Mouse (Mus musculus): ENCODE data around the gene Trib2. TPM values are rescaled to one million over a fixed set of nuclear protein-coding genes. Genes with fewer than 3 reads are reported as not detected.

Gene Trib2
- polyA plus RNA-seq (2014; fragmentation: Nextera tagmentation; extraction: Ambion mirVana) = 63.7 and 70.8 TPM in 2 replicates

- Histone ChIP-seq H3K4me2 (peak within 1 kb of the TSS; percentile 67), H3K27ac (ENCODE audit: low read depth, low read length) (peak within 1 kb of the TSS; percentile 89), H3K36me3 (ENCODE audit: control insufficient read depth, insufficient read depth, low read length) (no peaks in the 10 kb centered on the region), H3K9me3 (ENCODE audit: control insufficient read depth, low read length) (no peaks in the 10 kb centered on the region), H3K9ac (ENCODE audit: low read length) (peak within 1 kb of the TSS; percentile 92), H3K4me3 (ENCODE audit: low read depth, low read length) (peak within 1 kb of the TSS; percentile 58), H3K4me1 (ENCODE audit: control insufficient read depth, insufficient read depth, low read length) (peaks cover 15% of the 10 kb centered on the region), H3K27me3 (ENCODE audit: control insufficient read depth, insufficient read depth, low read length) (no peaks in the 10 kb centered on the region)
- ATAC-seq (ENCODE audit: low FRiP score) = peak; percentile 94
- DNase-seq (ENCODE audit: low spot score, missing footprints) = peak; percentile 99
- WGBS = 0% methylated on average over 49 of the region's 50 CpGs
Observed at GRCm38 (mm10) chr12:15816740-15817178, at the start of gene Trib2. Gene Trib2 (minus strand): TSS chr12:15816922.

GRCm38 (mm10) chr12:15858005-15858404 is 41.3 kb upstream of the Trib2 start:
- Histone ChIP-seq H3K9me3 (ENCODE audit: control insufficient read depth, low read length) (no peaks in the 10 kb centered on the region), H3K4me3 (ENCODE audit: low read depth, low read length) (no peak overlapping the region), H3K4me2 (no peak overlapping the region), H3K27me3 (ENCODE audit: control insufficient read depth, insufficient read depth, low read length) (no peaks in the 10 kb centered on the region), H3K9ac (ENCODE audit: low read length) (no peak overlapping the region), H3K4me1 (ENCODE audit: control insufficient read depth, insufficient read depth, low read length) (no peaks in the 10 kb centered on the region), H3K36me3 (ENCODE audit: control insufficient read depth, insufficient read depth, low read length) (no peaks in the 10 kb centered on the region), H3K27ac (ENCODE audit: low read depth, low read length) (no peak overlapping the region)
- no peak for ATAC-seq (ENCODE audit: low FRiP score)
- WGBS = 93% methylated on average over 4 of the region's 4 CpGs
- no peak for DNase-seq (ENCODE audit: low spot score, missing footprints)

- no peak overlapping the region for H3K9ac ChIP-seq (ENCODE audit: low read length)
- ATAC-seq (ENCODE audit: low FRiP score) (no peak), DNase-seq (ENCODE audit: low spot score, missing footprints) (no peak)
- no peaks in the 10 kb centered on the region for H3K9me3 ChIP-seq (ENCODE audit: control insufficient read depth, low read length)
- H3K27ac ChIP-seq (ENCODE audit: low read depth, low read length) = no peak overlapping the region
- no peaks in the 10 kb centered on the region for H3K4me1 ChIP-seq (ENCODE audit: control insufficient read depth, insufficient read depth, low read length)
- H3K36me3 ChIP-seq (ENCODE audit: control insufficient read depth, insufficient read depth, low read length) = no peaks in the 10 kb centered on the region
- no peaks in the 10 kb centered on the region for H3K27me3 ChIP-seq (ENCODE audit: control insufficient read depth, insufficient read depth, low read length)
- WGBS = 88% methylated on average over 5 of the region's 5 CpGs
- H3K4me3 ChIP-seq (ENCODE audit: low read depth, low read length) = no peak overlapping the region
- H3K4me2 ChIP-seq = no peak overlapping the region
Observed at GRCm38 (mm10) chr12:15855891-15856290, 39.2 kb upstream of the Trib2 start.

DNA sequence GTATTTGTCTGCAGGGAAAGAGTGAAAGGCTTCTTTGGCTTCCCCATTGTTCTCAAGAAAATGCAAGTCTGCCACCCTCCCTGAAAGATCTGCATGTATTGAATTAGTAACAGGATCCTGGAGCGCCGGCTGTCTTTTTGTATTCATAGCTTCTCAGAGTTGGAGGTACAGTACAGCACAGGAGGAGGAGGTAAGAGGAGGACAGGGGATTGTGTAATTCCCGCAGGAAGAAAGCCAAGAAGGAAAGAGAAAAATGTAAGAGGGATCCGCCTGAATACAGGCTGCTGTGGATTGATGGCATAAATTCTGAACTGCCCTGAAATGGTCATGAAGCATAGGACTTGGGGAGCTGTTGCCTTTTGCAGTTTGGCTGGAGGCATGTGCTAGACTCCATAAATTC is 36.1 kb upstream of the Trib2 start:
- no peak for DNase-seq (ENCODE audit: low spot score, missing footprints)
- Histone ChIP-seq H3K9ac (ENCODE audit: low read length) (no peak overlapping the region), H3K27ac (ENCODE audit: low read depth, low read length) (no peak overlapping the region), H3K4me1 (ENCODE audit: control insufficient read depth, insufficient read depth, low read length) (no peaks in the 10 kb centered on the region), H3K27me3 (ENCODE audit: control insufficient read depth, insufficient read depth, low read length) (no peaks in the 10 kb centered on the region), H3K4me2 (no peak overlapping the region), H3K36me3 (ENCODE audit: control insufficient read depth, insufficient read depth, low read length) (no peaks in the 10 kb centered on the region), H3K9me3 (ENCODE audit: control insufficient read depth, low read length) (no peaks in the 10 kb centered on the region), H3K4me3 (ENCODE audit: low read depth, low read length) (no peak overlapping the region)
- 43% methylated on average over 4 of the region's 4 CpGs for WGBS
- ATAC-seq (ENCODE audit: low FRiP score) = 0 out of 2 replicates have a peak, but pooled peaks have one; percentile 7

GRCm38 (mm10) chr12:15852031-15852430 is 35.3 kb upstream of the Trib2 start:
- no peaks in the 10 kb centered on the region for H3K27me3 ChIP-seq (ENCODE audit: control insufficient read depth, insufficient read depth, low read length)
- DNase-seq (ENCODE audit: low spot score, missing footprints) = no peak
- H3K36me3 ChIP-seq (ENCODE audit: control insufficient read depth, insufficient read depth, low read length) = no peaks in the 10 kb centered on the region
- no peak overlapping the region for H3K9ac ChIP-seq (ENCODE audit: low read length)
- H3K4me1 ChIP-seq (ENCODE audit: control insufficient read depth, insufficient read depth, low read length) = no peaks in the 10 kb centered on the region
- 77% methylated on average over 4 of the region's 4 CpGs for WGBS
- ATAC-seq (ENCODE audit: low FRiP score) = no peak
- no peaks in the 10 kb centered on the region for H3K9me3 ChIP-seq (ENCODE audit: control insufficient read depth, low read length)
- H3K4me2 ChIP-seq = no peak overlapping the region
- H3K4me3 ChIP-seq (ENCODE audit: low read depth, low read length) = no peak overlapping the region
- no peak overlapping the region for H3K27ac ChIP-seq (ENCODE audit: low read depth, low read length)

GRCm38 (mm10) chr12:15850441-15850895 is 33.7 kb upstream of the Trib2 start:
- H3K4me3 ChIP-seq (ENCODE audit: low read depth, low read length) = no peak overlapping the region
- H3K27ac ChIP-seq (ENCODE audit: low read depth, low read length) = no peak overlapping the region
- ATAC-seq (ENCODE audit: low FRiP score) = no peak
- 80% methylated on average over 8 of the region's 8 CpGs for WGBS
- H3K9me3 ChIP-seq (ENCODE audit: control insufficient read depth, low read length) = no peaks in the 10 kb centered on the region
- no peaks in the 10 kb centered on the region for H3K36me3 ChIP-seq (ENCODE audit: control insufficient read depth, insufficient read depth, low read length)
- H3K4me2 ChIP-seq = no peak overlapping the region
- no peaks in the 10 kb centered on the region for H3K4me1 ChIP-seq (ENCODE audit: control insufficient read depth, insufficient read depth, low read length)
- H3K9ac ChIP-seq (ENCODE audit: low read length) = no peak overlapping the region
- no peaks in the 10 kb centered on the region for H3K27me3 ChIP-seq (ENCODE audit: control insufficient read depth, insufficient read depth, low read length)
- DNase-seq (ENCODE audit: low spot score, missing footprints) = no peak

GRCm38 (mm10) chr12:15849861-15850294 is 33.2 kb upstream of the Trib2 start:
- DNase-seq (ENCODE audit: low spot score, missing footprints) (no peak), ATAC-seq (ENCODE audit: low FRiP score) (no peak)
- H3K4me1 ChIP-seq (ENCODE audit: control insufficient read depth, insufficient read depth, low read length) = no peaks in the 10 kb centered on the region
- H3K36me3 ChIP-seq (ENCODE audit: control insufficient read depth, insufficient read depth, low read length) = no peaks in the 10 kb centered on the region
- H3K4me2 ChIP-seq = no peak overlapping the region
- H3K9me3 ChIP-seq (ENCODE audit: control insufficient read depth, low read length) = no peaks in the 10 kb centered on the region
- H3K4me3 ChIP-seq (ENCODE audit: low read depth, low read length) = no peak overlapping the region
- 82% methylated on average over 3 of the region's 3 CpGs for WGBS
- H3K9ac ChIP-seq (ENCODE audit: low read length) = no peak overlapping the region
- no peaks in the 10 kb centered on the region for H3K27me3 ChIP-seq (ENCODE audit: control insufficient read depth, insufficient read depth, low read length)
- no peak overlapping the region for H3K27ac ChIP-seq (ENCODE audit: low read depth, low read length)

- no peak overlapping the region for H3K4me2 ChIP-seq
- no peaks in the 10 kb centered on the region for H3K4me1 ChIP-seq (ENCODE audit: control insufficient read depth, insufficient read depth, low read length)
- no peak overlapping the region for H3K27ac ChIP-seq (ENCODE audit: low read depth, low read length)
- H3K36me3 ChIP-seq (ENCODE audit: control insufficient read depth, insufficient read depth, low read length) = no peaks in the 10 kb centered on the region
- H3K9ac ChIP-seq (ENCODE audit: low read length) = no peak overlapping the region
- DNase-seq (ENCODE audit: low spot score, missing footprints) = no peak
- ATAC-seq (ENCODE audit: low FRiP score) = no peak
- no peak overlapping the region for H3K4me3 ChIP-seq (ENCODE audit: low read depth, low read length)
- no peaks in the 10 kb centered on the region for H3K27me3 ChIP-seq (ENCODE audit: control insufficient read depth, insufficient read depth, low read length)
- no peaks in the 10 kb centered on the region for H3K9me3 ChIP-seq (ENCODE audit: control insufficient read depth, low read length)
- whole genome bisulfite sequencing = 93% methylated on average over 4 of the region's 4 CpGs
Observed at GRCm38 (mm10) chr12:15848391-15848790, 31.7 kb upstream of the Trib2 start.

DNA sequence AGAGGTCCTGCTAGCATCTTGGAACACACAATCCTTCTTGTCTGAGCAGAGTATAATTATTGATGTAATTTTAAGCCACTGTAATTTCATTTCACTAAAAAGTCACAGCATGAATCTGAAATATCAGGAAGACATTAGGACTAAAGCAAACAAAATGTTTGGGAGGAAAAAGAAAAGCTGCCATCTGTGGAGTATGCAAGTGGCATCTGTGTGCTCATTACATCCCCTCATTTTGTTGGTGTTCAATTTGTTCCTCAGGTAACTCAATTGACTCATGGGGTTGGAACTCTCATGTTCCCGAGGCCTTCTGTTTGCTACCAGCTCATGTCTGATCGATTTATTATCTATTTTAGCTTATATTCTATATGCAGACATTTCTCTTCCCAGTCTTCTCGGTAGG is 28.0 kb upstream of the Trib2 start:
- H3K9me3 ChIP-seq (ENCODE audit: control insufficient read depth, low read length) = no peaks in the 10 kb centered on the region
- H3K4me1 ChIP-seq (ENCODE audit: control insufficient read depth, insufficient read depth, low read length) = no peaks in the 10 kb centered on the region
- H3K27ac ChIP-seq (ENCODE audit: low read depth, low read length) = no peak overlapping the region
- ATAC-seq (ENCODE audit: low FRiP score) (no peak), DNase-seq (ENCODE audit: low spot score, missing footprints) (no peak)
- H3K36me3 ChIP-seq (ENCODE audit: control insufficient read depth, insufficient read depth, low read length) = no peaks in the 10 kb centered on the region
- no peaks in the 10 kb centered on the region for H3K27me3 ChIP-seq (ENCODE audit: control insufficient read depth, insufficient read depth, low read length)
- WGBS = 80% methylated on average over 3 of the region's 3 CpGs
- H3K9ac ChIP-seq (ENCODE audit: low read length) = no peak overlapping the region
- H3K4me2 ChIP-seq = no peak overlapping the region
- no peak overlapping the region for H3K4me3 ChIP-seq (ENCODE audit: low read depth, low read length)
